Mouse (Mus musculus): ENCODE measurements around the gene Map2k4. TPM values are rescaled to one million over a fixed set of nuclear protein-coding genes. Genes with fewer than 3 reads are reported as not detected.

Gene Map2k4
- polyA plus RNA-seq (2021) = 51.1 TPM

- H3K27me3 ChIP-seq = no peaks in the 10 kb centered on the region
- ChIA-PET POLR2A (interaction anchor here (0.7 to 1.8 kb wide), 2 partner anchors 14 to 18 kb away, joined by 6 to 8 read pairs; partner anchors contain the start of gene Zkscan6), CTCF (interaction anchor here (0.7 to 1.4 kb wide), 2 partner anchors 11 to 18 kb away, joined by 3 to 4 read pairs; partner anchors contain the start of gene Zkscan6)
- ATAC-seq = peak; percentile 96
- in situ Hi-C loops (cut with MboI; ENCODE audit: low pct_unique_long_range_greater_than_20kb) = no loop called here
- no peak for TF ChIP-seq CTCF (IDR thresholded peaks at IDR 0.05)
- peak; percentile 55 for DNase-seq (ENCODE audit: low read depth, low spot score)
Observed at GRCm38 (mm10) chr11:65788154-65788553, at the start of gene Map2k4. TSS of gene Map2k4 (minus strand) at chr11:65788297.

GRCm38 (mm10) chr11:65824556-65824955 is 36.5 kb upstream of the Map2k4 start:
- no peak for ATAC-seq
- CTCF ChIA-PET = no interaction called here
- no peak for DNase-seq (ENCODE audit: low read depth, low spot score)
- H3K27me3 ChIP-seq = no peaks in the 10 kb centered on the region
- TF ChIP-seq CTCF (IDR thresholded peaks at IDR 0.05) = no peak
- in situ Hi-C loops (cut with MboI; ENCODE audit: low pct_unique_long_range_greater_than_20kb) = no loop called here
- POLR2A ChIA-PET = interaction anchor here (0.7 kb wide), 1 partner anchor 629 kb away, joined by 3 read pairs; no protein-coding TSS in a partner anchor

- ChIA-PET POLR2A (no interaction called here), CTCF (interaction anchor here (0.7 to 2.6 kb wide), 16 partner anchors 9 to 552 kb away, joined by 3 to 13 read pairs (median 4); partner anchors contain the start of gene Zkscan6)
- ATAC-seq (peak; percentile 89), DNase-seq (ENCODE audit: low read depth, low spot score) (peak; percentile 22)
- H3K27me3 ChIP-seq = no peaks in the 10 kb centered on the region
- in situ Hi-C loops (cut with MboI; ENCODE audit: low pct_unique_long_range_greater_than_20kb) = no loop called here
- TF ChIP-seq CTCF (IDR thresholded peaks at IDR 0.05) = peak; percentile 82
Observed at GRCm38 (mm10) chr11:65820877-65821276, 32.8 kb upstream of the Map2k4 start.

GRCm38 (mm10) chr11:65820280-65820679 is 32.2 kb upstream of the Map2k4 start:
- peak; percentile 33 for ATAC-seq
- ChIA-PET CTCF (interaction anchor here (0.8 to 2.6 kb wide), 14 partner anchors 8 to 552 kb away, joined by 3 to 13 read pairs (median 4); partner anchors contain the start of gene Zkscan6), POLR2A (no interaction called here)
- no peak for DNase-seq (ENCODE audit: low read depth, low spot score)
- TF ChIP-seq CTCF (IDR thresholded peaks at IDR 0.05) = peak; percentile 26
- H3K27me3 ChIP-seq = no peaks in the 10 kb centered on the region
- in situ Hi-C loops (cut with MboI; ENCODE audit: low pct_unique_long_range_greater_than_20kb) = no loop called here

- ChIA-PET CTCF (no interaction called here), POLR2A (no interaction called here)
- in situ Hi-C loops (cut with MboI; ENCODE audit: low pct_unique_long_range_greater_than_20kb) = no loop called here
- no peak for ATAC-seq
- no peak for DNase-seq (ENCODE audit: low read depth, low spot score)
- H3K27me3 ChIP-seq = no peaks in the 10 kb centered on the region
- TF ChIP-seq CTCF (IDR thresholded peaks at IDR 0.05) = no peak
Observed at GRCm38 (mm10) chr11:65818193-65818592, 30.1 kb upstream of the Map2k4 start.

- CTCF ChIA-PET = no interaction called here
- in situ Hi-C loops (cut with MboI; ENCODE audit: low pct_unique_long_range_greater_than_20kb) = no loop called here
- POLR2A ChIA-PET = no interaction called here
- TF ChIP-seq CTCF (IDR thresholded peaks at IDR 0.05) = no peak
- DNase-seq (ENCODE audit: low read depth, low spot score) (no peak), ATAC-seq (no peak)
- no peaks in the 10 kb centered on the region for H3K27me3 ChIP-seq
Observed at GRCm38 (mm10) chr11:65816237-65816636, 28.1 kb upstream of the Map2k4 start.

GRCm38 (mm10) chr11:65814381-65814780 is 26.3 kb upstream of the Map2k4 start:
- ChIA-PET POLR2A (no interaction called here), CTCF (no interaction called here)
- DNase-seq (ENCODE audit: low read depth, low spot score) (no peak), ATAC-seq (no peak)
- in situ Hi-C loops (cut with MboI; ENCODE audit: low pct_unique_long_range_greater_than_20kb) = no loop called here
- no peaks in the 10 kb centered on the region for H3K27me3 ChIP-seq
- no peak for TF ChIP-seq CTCF (IDR thresholded peaks at IDR 0.05)

GRCm38 (mm10) chr11:65812088-65812487 is 24.0 kb upstream of the Map2k4 start:
- in situ Hi-C loops (cut with MboI; ENCODE audit: low pct_unique_long_range_greater_than_20kb) = no loop called here
- DNase-seq (ENCODE audit: low read depth, low spot score) (no peak), ATAC-seq (no peak)
- no peaks in the 10 kb centered on the region for H3K27me3 ChIP-seq
- ChIA-PET CTCF (interaction anchor here (1.4 kb wide), 1 partner anchor 9 kb away, joined by 6 read pairs; no protein-coding TSS in a partner anchor), POLR2A (no interaction called here)
- TF ChIP-seq CTCF (IDR thresholded peaks at IDR 0.05) = no peak

- H3K27me3 ChIP-seq = no peaks in the 10 kb centered on the region
- no peak for DNase-seq (ENCODE audit: low read depth, low spot score)
- ChIA-PET POLR2A (interaction anchor here (0.6 kb wide), 1 partner anchor 48 kb away, joined by 4 read pairs; no protein-coding TSS in a partner anchor), CTCF (interaction anchor here (1.3 kb wide), 1 partner anchor 13 kb away, joined by 5 read pairs; no protein-coding TSS in a partner anchor)
- in situ Hi-C loops (cut with MboI; ENCODE audit: low pct_unique_long_range_greater_than_20kb) = no loop called here
- no peak for TF ChIP-seq CTCF (IDR thresholded peaks at IDR 0.05)
- ATAC-seq = no peak
Observed at GRCm38 (mm10) chr11:65807601-65808000, 19.5 kb upstream of the Map2k4 start.

- CTCF ChIA-PET = interaction anchor here (1.1 to 2.5 kb wide), 3 partner anchors 12 to 18 kb away, joined by 4 to 14 read pairs (median 5); partner anchors contain the start of gene Map2k4
- DNase-seq (ENCODE audit: low read depth, low spot score) (peak; percentile 22), ATAC-seq (peak; percentile 97)
- H3K27me3 ChIP-seq = no peaks in the 10 kb centered on the region
- POLR2A ChIA-PET = interaction anchor here (1.3 to 2.6 kb wide), 2 partner anchors 18 to 26 kb away, joined by 3 to 8 read pairs; partner anchors contain the start of gene Map2k4
- in situ Hi-C loops (cut with MboI; ENCODE audit: low pct_unique_long_range_greater_than_20kb) = no loop called here
- TF ChIP-seq CTCF (IDR thresholded peaks at IDR 0.05) = no peak
Observed at GRCm38 (mm10) chr11:65806909-65807504, 18.9 kb upstream of the Map2k4 start, which contains the start of gene Zkscan6. TSS of gene Zkscan6 (plus strand) at chr11:65807175.

- no peak for DNase-seq (ENCODE audit: low read depth, low spot score)
Observed at GRCm38 (mm10) chr11:65806321-65806904, 18.3 kb upstream of the Map2k4 start.

More at GRCm38 (mm10) chr11:65806321-65806904, 18.3 kb upstream of the Map2k4 start:
- TF ChIP-seq CTCF (IDR thresholded peaks at IDR 0.05) = no peak
- CTCF ChIA-PET = interaction anchor here (1.1 to 2.5 kb wide), 3 partner anchors 11 to 18 kb away, joined by 4 to 14 read pairs (median 5); partner anchors contain the start of gene Map2k4
- in situ Hi-C loops (cut with MboI; ENCODE audit: low pct_unique_long_range_greater_than_20kb) = no loop called here
- ATAC-seq = peak; percentile 62
- POLR2A ChIA-PET = interaction anchor here (1.3 to 2.6 kb wide), 2 partner anchors 18 to 26 kb away, joined by 3 to 8 read pairs; partner anchors contain the start of gene Map2k4
- no peaks in the 10 kb centered on the region for H3K27me3 ChIP-seq

Data from Patski (cell line).